Mouse (Mus musculus): ENCODE measurements around the gene Rps5. TPM values are rescaled to one million over a fixed set of nuclear protein-coding genes. Genes with fewer than 3 reads are reported as not detected.
"Not testable (repeated sequence)": the region's sequence is repeated elsewhere in the genome, so short reads cannot be mapped to it uniquely, and the experiment has no call there.

The Rps5 gene
- total RNA-seq (2015; ENCODE audit: low replicate concordance) (474 and 662 TPM in 2 replicates), total RNA-seq (2017; ENCODE audit: low replicate concordance) (156 and 203 TPM in 2 replicates)

DNA sequence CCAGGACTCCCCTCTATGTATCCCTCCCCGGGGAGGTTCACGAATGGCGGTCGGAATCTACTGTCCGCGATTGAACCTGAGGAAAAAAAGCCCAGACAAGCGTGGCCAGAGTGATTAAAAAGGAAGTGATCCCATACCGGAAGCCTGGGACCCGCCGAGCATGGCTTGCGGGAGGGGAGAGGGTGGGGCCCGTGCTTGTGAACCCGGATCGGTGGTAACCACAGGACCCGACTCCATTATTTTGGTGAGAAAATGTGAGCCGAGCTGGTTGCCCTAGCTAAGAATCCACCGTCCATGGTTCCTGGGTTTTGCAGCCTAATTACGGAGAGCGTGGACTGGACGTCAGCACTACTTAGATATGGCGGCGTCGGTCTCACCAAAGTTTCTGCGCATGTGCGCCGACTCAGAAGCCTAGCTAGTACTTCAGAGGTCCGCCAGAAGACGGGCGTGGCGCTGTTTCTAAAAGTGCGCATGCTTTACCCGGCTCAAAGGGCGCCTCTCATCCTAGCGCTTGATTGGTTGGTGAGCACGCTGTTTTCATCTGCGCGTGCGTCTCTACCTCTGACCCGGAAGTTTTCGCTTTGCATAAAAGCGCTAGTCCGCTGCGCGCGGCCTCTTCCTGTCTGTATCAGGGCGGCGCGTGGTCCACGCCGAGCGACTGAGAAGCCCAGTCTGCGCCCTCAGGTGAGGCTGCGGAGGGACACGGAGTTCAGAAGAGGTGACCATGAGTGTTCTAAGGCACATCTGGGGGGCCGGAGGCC is at the start of gene Rps5:
Gene Rps5, plus strand, starts transcription at position 586 of the 761 bp plus-strand sequence.
- ATAC-seq (replicated peaks; ENCODE audit: low FRiP score, poor library complexity, severe bottlenecking) = peak; percentile 98

DNA sequence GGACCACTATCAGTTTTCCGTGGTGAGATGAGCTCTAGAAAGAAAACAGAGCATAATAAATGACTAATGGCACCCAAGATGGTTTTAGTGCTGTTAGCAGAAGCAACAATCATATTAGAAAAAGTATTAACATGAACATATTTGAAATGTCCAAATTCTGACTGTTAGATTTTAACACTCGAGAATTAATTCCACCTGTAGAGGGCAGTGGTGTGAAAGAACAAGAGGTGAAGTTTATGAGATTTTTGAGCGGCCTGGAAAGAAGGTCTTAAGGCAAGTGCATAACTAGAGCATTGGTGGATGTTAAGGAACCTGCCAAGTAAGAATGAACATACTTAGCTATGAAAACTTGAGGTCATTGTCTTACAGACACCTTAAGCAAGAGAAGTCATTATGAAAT is 47.8 kb upstream of the Rps5 start:
- ATAC-seq (replicated peaks; ENCODE audit: low FRiP score, poor library complexity, severe bottlenecking) = no peak

DNA sequence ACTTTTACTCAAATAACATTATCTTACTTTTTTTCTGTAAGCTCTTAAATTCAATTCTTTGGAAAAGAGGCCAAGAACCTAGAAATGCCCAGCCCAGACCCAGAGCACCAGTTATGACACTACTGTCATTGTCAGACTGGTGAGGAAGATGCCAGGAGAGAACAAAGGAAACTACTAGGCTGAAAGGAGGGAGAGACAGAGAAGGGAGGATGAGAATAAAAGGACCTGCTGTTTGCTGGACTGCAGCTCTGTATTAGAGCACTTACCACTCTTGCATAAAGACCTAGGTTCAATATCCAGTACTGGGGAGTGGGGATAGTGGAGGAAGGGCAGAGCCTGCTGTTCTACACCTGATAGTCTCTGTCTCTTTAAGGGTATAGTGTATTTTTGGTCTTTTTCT is 42.1 kb upstream of the Rps5 start:
- ATAC-seq (replicated peaks; ENCODE audit: low FRiP score, poor library complexity, severe bottlenecking) = no peak

DNA sequence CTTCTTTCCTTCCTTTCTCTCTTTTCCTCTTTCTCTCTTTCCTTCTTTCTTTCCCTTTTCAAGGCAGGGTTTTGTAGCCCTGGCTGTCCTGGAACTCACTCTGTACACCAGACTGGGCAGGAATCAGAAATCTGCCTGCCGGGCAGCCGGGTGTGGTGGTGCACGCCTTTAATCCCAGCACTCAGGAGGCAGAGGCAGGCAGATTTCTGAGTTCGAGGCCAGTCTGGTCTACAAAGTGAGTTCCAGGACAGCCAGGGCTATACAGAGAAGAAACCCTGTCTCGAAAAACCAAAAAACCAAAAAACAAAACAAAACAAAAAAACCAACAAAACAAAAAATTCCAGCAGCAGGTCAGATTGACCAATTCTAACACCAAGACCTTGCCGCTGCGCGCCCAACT is 41.6 kb upstream of the Rps5 start:
- not testable (repeated sequence) for ATAC-seq (replicated peaks; ENCODE audit: low FRiP score, poor library complexity, severe bottlenecking)

DNA sequence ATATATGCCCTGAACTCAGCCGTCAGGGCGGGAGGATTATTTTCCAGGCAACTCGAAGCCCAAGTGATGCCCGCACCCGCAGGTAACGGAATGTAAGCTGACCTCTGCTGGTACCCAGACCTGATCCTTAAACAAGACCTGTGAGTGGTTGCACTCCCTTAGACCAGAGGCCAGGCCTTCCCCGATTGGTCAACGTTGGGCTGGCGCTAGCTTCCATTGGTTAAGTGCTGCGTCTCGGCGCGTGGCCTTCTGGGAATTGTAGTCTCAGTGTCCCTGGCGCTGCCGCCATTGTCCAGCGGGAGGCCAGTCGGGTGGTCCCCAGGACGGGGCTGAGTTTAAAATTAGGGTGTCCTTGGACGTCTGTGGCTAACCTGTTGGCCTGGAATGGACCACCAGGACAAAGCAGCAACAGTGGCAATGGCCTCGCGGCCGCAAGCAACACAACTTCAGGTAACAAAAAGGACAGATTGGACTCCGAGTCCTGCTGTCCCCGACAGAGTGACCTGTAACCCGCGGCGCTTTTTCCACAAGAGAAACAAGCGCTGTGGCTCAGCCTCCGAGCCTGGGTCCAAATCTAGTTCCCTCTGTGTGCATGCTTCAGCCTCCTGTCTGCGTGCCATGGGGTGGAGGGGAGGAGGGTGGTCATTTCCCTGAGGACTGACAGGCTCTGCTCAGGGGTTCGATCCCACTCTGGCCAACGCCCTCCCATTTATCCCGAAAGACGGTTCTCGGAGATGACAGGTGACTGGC is 41.0 kb upstream of the Rps5 start, which contains the start of gene Zfp128:
Gene Zfp128, plus strand, starts transcription at position 267 of the 750 bp plus-strand sequence.
- ATAC-seq (replicated peaks; ENCODE audit: low FRiP score, poor library complexity, severe bottlenecking) = peak; percentile 100

DNA sequence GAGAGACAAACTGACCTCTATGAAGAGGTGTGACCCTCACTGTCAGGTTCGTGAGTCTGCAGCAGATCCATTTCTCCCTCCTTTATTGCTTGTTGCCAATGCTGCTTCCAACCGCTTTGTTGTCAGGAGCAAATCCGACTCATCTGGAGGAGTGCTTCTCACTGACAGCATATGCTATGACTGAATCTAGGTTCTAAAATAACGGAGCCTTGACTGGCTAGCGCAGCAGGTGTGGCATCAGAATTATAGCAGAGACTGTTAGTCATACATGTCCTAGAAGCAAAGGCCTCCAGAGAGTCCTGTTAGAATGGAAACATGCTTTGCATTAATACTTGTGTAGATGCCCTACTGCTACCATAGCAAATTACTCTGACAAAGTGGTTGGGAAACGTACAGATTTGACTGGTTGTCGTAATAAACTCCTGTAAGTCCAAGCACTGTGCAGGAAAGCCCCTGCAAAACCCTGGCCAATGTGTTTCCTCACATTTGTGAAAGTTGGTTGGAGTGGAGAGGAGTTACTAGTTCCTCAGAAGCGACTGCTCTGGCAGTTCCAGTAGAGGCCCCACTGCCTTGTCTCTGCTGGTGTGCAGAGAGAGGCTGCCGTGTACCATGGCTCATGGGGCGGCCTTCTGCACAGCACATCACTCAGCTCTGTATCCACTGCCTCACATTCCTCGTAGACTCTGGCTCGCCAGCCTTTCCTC is 35.4 kb upstream of the Rps5 start:
- ATAC-seq (replicated peaks; ENCODE audit: low FRiP score, poor library complexity, severe bottlenecking) = no peak

DNA sequence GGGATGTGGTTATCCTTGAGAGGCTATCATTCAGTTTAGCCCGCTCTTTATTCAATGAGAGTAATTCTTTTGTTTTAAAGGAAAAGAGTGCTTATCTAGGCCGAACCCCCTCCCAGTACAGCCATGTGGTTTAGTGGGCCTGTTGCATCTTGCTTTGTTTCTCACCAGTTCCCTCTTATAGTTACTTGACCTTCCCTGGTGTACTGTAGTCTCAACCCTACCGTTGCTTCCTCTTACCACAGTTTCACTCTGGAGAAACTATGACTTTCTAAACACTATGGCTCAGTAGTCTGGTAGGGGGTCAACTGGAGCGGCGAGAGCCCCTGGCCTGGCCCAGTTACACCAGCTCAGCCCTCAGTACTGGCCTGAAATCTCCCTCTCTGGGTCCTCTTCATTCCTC is 34.5 kb upstream of the Rps5 start:
- ATAC-seq (replicated peaks; ENCODE audit: low FRiP score, poor library complexity, severe bottlenecking) = no peak

DNA sequence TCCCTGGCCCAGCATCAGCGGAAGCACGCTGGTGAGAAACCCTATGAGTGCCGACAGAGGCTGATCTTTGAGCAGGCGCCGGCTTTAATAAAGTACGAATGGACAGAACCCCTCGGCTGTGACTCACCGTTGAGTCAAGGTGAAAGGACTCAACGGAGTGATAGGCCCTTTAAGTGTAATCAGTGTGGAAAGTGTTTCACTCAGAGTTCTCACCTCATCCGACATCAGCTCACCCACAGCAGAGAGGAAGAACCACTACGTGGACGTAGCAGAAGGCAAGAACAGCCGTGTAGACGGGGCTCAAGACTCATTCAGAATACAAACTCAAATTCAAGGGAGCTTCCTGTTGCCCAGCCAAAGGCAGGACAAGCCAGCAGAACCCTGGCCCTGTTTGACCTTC is 31.2 kb upstream of the Rps5 start:
- no peak for ATAC-seq (replicated peaks; ENCODE audit: low FRiP score, poor library complexity, severe bottlenecking)

DNA sequence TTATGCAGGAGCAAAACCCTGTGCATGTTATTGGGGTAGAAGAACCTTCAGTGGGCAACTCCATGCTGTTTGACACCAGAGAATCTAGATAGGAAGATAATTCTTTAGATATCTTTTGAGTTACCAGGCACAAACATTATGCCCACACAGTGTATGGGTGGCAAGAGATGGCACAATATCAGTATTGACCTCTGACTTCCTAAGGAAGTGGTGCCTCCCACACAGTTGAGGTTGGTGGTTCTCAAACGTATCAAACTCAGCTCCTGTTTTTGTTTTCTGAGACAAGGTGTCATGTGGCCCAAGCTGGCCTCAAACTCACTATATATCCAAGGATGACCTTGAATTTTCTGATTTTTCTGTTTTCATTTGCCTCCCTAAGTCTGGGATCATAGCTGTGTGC is 30.8 kb upstream of the Rps5 start:
- no peak for ATAC-seq (replicated peaks; ENCODE audit: low FRiP score, poor library complexity, severe bottlenecking)

DNA sequence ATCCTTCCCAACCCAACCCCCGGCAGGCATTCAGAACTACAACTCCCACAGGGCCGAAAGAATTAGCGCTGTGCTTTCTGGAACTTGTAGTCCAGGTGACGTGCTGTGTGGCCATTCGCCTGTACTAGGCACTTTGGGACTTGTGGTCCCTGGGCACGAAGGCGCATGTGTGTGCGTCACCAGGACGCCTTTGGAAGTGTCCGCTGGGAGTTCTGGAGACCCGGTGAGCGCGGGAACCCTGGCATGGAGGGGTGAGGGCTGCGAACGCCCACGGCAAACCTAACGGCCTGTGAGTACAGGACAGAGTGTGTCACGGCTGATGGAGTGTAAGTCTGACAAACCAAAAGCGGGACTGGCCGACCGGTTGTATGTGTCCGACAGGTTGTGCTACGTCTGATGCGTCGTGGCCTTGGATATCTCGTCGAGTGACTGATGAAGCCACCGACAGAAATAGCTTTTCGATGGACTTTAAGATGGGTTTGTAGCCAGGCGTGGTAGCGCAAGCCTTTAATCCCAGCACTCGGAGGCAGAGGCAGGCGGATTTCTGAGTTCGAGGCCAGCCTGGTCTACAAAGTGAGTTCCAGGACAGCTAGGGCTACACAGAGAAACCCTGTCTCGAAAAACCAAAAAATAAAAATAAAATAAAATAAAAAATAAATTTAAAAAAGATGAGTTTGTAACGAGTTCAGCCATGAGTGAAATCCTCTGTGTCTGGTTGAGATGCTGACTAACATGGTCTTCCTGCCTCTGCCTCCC is 24.3 kb upstream of the Rps5 start, which contains the start of gene Zscan22:
Gene Zscan22, plus strand, starts transcription at position 161 of the 756 bp plus-strand sequence.
- peak; percentile 91 for ATAC-seq (replicated peaks; ENCODE audit: low FRiP score, poor library complexity, severe bottlenecking)

DNA sequence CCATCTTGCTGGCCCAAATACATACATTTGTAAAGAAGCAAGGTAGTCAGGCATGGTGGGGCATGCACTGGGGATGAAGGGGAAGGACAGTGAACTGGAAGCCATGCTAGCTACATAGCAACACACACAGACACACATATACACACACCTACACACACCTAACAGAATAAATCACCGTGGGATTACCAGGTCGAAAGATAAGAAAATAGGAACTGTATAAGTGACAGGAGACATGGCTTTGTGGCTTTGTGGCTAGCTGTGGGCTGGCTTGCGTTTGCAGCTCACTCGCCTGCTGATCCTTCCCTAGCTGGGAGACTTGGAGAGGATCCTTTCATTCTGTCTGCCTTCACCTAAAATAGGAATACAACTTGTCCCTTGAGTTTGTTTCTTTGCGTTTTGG is 20.6 kb upstream of the Rps5 start:
- ATAC-seq (replicated peaks; ENCODE audit: low FRiP score, poor library complexity, severe bottlenecking) = no peak

DNA sequence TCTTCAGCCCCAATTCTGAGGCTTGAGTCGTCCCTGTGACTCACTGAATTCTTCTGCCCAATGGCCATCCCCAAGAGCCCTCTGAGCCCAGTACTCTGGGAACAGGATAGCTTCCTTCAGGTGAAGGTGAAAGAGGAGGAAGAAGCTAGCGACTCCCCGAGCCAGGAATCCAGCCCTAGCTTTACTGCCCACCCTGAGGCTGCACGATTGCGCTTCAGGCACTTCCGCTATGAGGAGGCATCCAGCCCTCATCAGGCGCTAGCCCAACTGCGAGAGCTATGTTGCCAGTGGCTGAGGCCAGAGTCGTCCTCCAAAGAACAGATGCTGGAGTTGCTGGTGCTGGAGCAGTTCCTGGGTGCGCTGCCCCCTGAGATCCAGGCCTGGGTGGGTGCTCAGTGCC is 18.5 kb upstream of the Rps5 start:
- no peak for ATAC-seq (replicated peaks; ENCODE audit: low FRiP score, poor library complexity, severe bottlenecking)

DNA sequence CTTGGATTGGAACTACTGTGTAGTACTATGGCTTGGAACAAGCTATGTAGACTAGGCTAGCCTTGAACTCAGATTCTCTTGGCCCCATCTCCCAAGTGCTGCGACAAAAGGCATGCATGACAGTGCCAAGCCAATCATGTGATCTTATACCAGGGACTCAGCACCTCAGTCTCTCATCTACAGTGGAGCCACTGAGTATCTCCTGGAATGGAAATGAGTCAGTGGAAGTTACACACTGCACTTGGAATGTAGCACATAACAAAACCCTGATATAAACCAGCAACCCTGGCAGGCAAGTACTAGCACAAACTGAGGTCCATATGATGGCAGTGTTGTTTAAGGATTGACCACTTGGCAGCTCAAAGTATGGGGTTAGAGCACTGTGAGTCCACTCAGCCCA is 16.9 kb upstream of the Rps5 start:
- ATAC-seq (replicated peaks; ENCODE audit: low FRiP score, poor library complexity, severe bottlenecking) = no peak

DNA sequence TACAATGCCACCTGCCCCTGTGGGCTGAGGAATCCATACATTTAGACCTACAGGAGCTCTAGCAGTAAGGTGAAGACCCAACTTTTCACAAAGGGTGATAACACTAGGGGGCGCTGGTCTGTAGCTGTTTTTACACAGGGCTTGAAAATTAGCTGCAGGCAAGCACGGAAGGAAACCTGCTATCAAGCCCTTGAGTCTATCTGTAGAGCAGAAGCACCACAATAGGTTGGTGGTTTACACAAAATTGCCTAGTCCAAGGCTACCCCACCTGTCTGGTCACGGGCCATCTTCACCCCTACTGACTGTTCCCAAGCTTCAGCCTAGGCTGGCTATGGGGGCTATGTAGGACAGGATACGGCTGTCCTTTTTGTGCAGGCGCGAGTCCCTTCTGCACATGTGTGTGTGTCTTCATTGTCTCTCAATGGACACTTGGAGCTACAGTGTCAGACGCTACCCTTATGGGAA is 12.6 kb upstream of the Rps5 start:
- peak; percentile 93 for ATAC-seq (replicated peaks; ENCODE audit: low FRiP score, poor library complexity, severe bottlenecking)

DNA sequence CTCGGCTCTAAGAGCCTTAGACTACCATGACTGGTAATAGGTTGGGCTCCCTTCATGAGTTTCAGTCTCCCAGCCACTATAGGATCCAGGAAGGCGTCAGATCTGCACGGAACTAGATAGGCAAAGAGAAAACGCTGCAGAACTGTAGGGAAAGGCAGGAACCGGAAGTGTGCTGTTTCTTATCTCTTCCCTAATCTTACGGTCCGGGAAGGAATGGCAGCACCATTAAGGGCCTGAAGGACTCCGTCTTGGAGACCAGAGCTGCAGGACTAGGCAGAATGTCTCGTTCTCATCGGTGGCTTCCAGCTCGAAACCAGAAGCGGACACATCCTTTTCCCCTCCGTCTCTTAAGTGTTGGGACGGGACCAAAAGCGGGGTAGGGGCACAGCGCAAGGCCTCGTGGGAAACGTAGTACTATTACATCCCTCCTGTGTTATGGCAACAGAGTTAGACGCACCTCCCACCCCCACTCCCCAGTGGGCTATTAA is 11.9 kb upstream of the Rps5 start:
- peak; percentile 59 for ATAC-seq (replicated peaks; ENCODE audit: low FRiP score, poor library complexity, severe bottlenecking)

DNA sequence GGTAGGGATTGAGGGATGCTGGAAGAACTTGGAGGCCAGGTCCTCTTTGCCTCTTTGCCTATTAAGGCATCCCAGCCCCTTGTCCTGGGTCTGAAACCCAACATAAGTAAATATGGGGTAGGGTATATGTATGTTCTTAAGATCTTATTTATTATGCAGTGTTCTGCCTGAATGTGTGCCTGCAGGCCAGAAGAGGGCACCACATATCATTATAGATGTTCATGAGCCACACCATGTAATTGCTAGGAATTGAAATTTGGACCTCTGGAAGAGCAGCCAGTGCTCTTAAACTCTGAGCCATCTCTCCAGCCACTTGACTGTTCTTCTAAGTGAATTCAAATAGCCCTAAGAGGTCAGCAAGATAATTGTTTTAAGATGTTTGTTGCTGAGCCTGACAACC is 8.5 kb upstream of the Rps5 start:
- no peak for ATAC-seq (replicated peaks; ENCODE audit: low FRiP score, poor library complexity, severe bottlenecking)

DNA sequence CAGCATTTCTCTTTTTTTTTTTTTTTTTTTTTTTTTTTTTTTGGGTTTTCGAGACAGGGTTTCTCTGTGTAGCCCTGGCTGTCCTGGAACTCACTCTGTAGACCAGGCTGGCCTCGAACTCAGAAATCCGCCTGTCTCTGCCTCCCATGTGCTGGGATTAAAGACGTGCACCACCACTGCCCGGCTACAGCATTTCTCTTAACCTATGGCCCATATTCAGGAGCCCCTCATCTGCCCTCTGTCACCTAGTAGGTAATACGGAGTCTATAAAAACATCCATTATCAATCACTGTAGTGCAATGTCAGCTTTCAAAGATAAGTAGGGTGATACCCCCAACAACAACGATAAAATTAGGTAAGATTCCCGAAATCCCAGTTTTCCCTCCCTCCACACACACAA is 1.6 kb upstream of the Rps5 start:
- ATAC-seq (replicated peaks; ENCODE audit: low FRiP score, poor library complexity, severe bottlenecking) = not testable (repeated sequence)

DNA sequence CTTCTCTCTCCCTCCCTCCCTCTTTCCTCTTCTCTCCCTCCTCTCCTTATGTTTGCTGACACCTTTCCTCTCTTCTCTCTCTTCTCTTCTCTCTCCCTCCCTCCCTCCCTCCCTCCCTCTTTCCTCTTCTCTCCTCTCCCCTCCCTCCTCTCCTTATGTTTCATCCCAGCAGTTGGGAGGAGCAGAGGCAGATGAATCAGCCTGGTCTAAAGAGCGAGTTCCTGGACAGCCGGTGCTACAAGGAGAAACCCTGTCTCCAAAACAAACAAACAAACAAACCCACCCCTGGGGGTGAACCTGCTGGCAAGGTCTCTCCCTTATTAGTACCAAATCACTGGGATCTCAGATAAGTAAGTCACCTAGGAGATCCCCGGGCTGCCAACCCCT is 779 bp upstream of the Rps5 start:
- ATAC-seq (replicated peaks; ENCODE audit: low FRiP score, poor library complexity, severe bottlenecking) = no peak

DNA sequence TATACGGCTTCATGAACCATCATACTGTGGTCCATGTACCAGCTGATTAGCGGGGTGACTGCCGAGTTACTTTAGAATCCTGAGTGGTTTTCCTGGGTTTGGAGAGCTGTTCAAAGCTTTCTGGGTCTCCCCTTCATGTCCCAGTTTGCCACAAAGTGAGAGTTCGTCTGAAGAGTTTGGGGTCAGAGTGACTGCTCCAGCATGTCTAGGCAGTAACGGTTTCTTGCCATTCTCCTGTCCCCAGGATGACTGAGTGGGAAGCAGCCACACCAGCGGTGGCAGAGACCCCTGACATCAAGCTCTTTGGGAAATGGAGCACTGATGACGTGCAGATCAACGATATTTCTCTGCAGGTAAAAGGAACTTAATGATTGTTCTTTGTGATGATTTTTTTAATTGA is 639 bp downstream of the Rps5 start:
- ATAC-seq (replicated peaks; ENCODE audit: low FRiP score, poor library complexity, severe bottlenecking) = no peak

DNA sequence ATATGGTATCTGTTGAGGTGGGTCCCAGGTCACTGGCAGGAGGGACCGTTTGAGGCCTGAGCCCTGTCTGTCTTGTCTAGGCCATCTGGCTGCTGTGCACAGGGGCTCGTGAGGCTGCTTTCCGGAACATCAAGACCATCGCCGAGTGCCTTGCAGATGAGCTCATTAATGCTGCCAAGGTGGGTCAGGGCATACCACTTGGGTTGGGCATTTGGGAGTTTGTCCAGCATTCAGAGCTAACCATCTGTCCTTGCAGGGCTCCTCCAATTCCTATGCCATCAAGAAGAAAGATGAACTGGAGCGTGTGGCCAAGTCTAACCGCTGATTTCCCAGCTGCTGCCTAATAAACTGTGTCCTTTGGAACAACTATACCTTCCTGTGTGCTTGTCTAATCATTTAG is 4.2 kb downstream of the Rps5 start:
- ATAC-seq (replicated peaks; ENCODE audit: low FRiP score, poor library complexity, severe bottlenecking) = no peak

Measured in erythroblast, adult 5-6 weeks (primary cell).